Mouse (Mus musculus): Measurements from ENCODE around the gene Gm9040. TPM values are rescaled to one million over a fixed set of nuclear protein-coding genes. Genes with fewer than 3 reads are reported as not detected.
"Not testable (repeated sequence)": the region's sequence is repeated elsewhere in the genome, so short reads cannot be mapped to it uniquely, and the experiment has no call there.

Gm9040 gene
- polyA plus RNA-seq, 1 experiment, result not detected

GRCm38 (mm10) chr10:118319024-118319423 lies 7.7 kb downstream of the Gm9040 start:
- no peak overlapping the region for H3K27ac ChIP-seq (ENCODE audit: control insufficient read depth, insufficient read depth, low read length)
- no peak for TF ChIP-seq CTCF (IDR thresholded peaks at IDR 0.05; ENCODE audit: borderline replicate concordance, control insufficient read depth, extremely low read depth, insufficient read depth, low read length, poor library complexity)
- no peak for TF ChIP-seq POLR2A (IDR thresholded peaks at IDR 0.05; ENCODE audit: control insufficient read depth, extremely low read depth, insufficient read depth, low read length, poor library complexity)
- no peaks in the 10 kb centered on the region for H3K4me1 ChIP-seq (replicated peaks; ENCODE audit: control insufficient read depth, insufficient read depth, low read length)
- H3K36me3 ChIP-seq (ENCODE audit: control insufficient read depth, insufficient read depth, low read length), result no peaks in the 10 kb centered on the region
- WGBS, result 37% methylated on average over 8 of the region's 8 CpGs
- H3K4me3 ChIP-seq (ENCODE audit: control insufficient read depth, insufficient read depth, low read length), result no peak overlapping the region
- H3K27me3 ChIP-seq (ENCODE audit: control insufficient read depth, insufficient read depth, low read length), result no peaks in the 10 kb centered on the region
- no peak for DNase-seq

GRCm38 (mm10) chr10:118302133-118302532 lies 24.6 kb downstream of the Gm9040 start:
- not testable (repeated sequence) for H3K4me3 ChIP-seq (ENCODE audit: control insufficient read depth, insufficient read depth, low read length); DNase-seq; H3K36me3 ChIP-seq (ENCODE audit: control insufficient read depth, insufficient read depth, low read length); H3K27me3 ChIP-seq (ENCODE audit: control insufficient read depth, insufficient read depth, low read length); H3K4me1 ChIP-seq (replicated peaks; ENCODE audit: control insufficient read depth, insufficient read depth, low read length); H3K27ac ChIP-seq (ENCODE audit: control insufficient read depth, insufficient read depth, low read length)
- WGBS, result 52% methylated on average over 2 of the region's 2 CpGs

GRCm38 (mm10) chr10:118294938-118295337 lies 31.8 kb downstream of the Gm9040 start, which contains the start of gene Iltifb:
TSS of gene Iltifb (minus strand) at chr10:118295038.
- TF ChIP-seq CTCF (IDR thresholded peaks at IDR 0.05; ENCODE audit: borderline replicate concordance, control insufficient read depth, extremely low read depth, insufficient read depth, low read length, poor library complexity) (no peak), POLR2A (IDR thresholded peaks at IDR 0.05; ENCODE audit: control insufficient read depth, extremely low read depth, insufficient read depth, low read length, poor library complexity) (no peak)
- Histone ChIP-seq H3K4me1 (replicated peaks; ENCODE audit: control insufficient read depth, insufficient read depth, low read length) (no peaks in the 10 kb centered on the region), H3K36me3 (ENCODE audit: control insufficient read depth, insufficient read depth, low read length) (no peaks in the 10 kb centered on the region), H3K27me3 (ENCODE audit: control insufficient read depth, insufficient read depth, low read length) (no peaks in the 10 kb centered on the region), H3K4me3 (ENCODE audit: control insufficient read depth, insufficient read depth, low read length) (no peak within 1 kb of the TSS), H3K27ac (ENCODE audit: control insufficient read depth, insufficient read depth, low read length) (no peak within 1 kb of the TSS)
- 94% methylated on average over 6 of the region's 6 CpGs for WGBS
- no peak for DNase-seq

GRCm38 (mm10) chr10:118283016-118283415 lies 43.8 kb downstream of the Gm9040 start:
- H3K27me3 ChIP-seq (ENCODE audit: control insufficient read depth, insufficient read depth, low read length); H3K4me1 ChIP-seq (replicated peaks; ENCODE audit: control insufficient read depth, insufficient read depth, low read length); H3K4me3 ChIP-seq (ENCODE audit: control insufficient read depth, insufficient read depth, low read length); H3K36me3 ChIP-seq (ENCODE audit: control insufficient read depth, insufficient read depth, low read length); DNase-seq; H3K27ac ChIP-seq (ENCODE audit: control insufficient read depth, insufficient read depth, low read length): not testable (repeated sequence)
- WGBS, result 28% methylated on average over 3 of the region's 5 CpGs

- WGBS, result 76% methylated on average over 7 of the region's 7 CpGs
These were observed 44.2 kb downstream of the Gm9040 start for GRCm38 (mm10) chr10:118282565-118282964.

GRCm38 (mm10) chr10:118278069-118278468 lies 48.7 kb downstream of the Gm9040 start:
- DNase-seq; H3K27me3 ChIP-seq (ENCODE audit: control insufficient read depth, insufficient read depth, low read length); H3K36me3 ChIP-seq (ENCODE audit: control insufficient read depth, insufficient read depth, low read length); H3K27ac ChIP-seq (ENCODE audit: control insufficient read depth, insufficient read depth, low read length); H3K4me3 ChIP-seq (ENCODE audit: control insufficient read depth, insufficient read depth, low read length); H3K4me1 ChIP-seq (replicated peaks; ENCODE audit: control insufficient read depth, insufficient read depth, low read length): not testable (repeated sequence)
- WGBS, result no CpG with 5 or more reads among the region's 4 CpGs

More at GRCm38 (mm10) chr10:118282565-118282964, 44.2 kb downstream of the Gm9040 start:
- H3K4me3 ChIP-seq (ENCODE audit: control insufficient read depth, insufficient read depth, low read length); H3K27me3 ChIP-seq (ENCODE audit: control insufficient read depth, insufficient read depth, low read length); DNase-seq; H3K4me1 ChIP-seq (replicated peaks; ENCODE audit: control insufficient read depth, insufficient read depth, low read length); H3K27ac ChIP-seq (ENCODE audit: control insufficient read depth, insufficient read depth, low read length); H3K36me3 ChIP-seq (ENCODE audit: control insufficient read depth, insufficient read depth, low read length): not testable (repeated sequence)

Other genes with a start within 250 kb of the Gm9040 start
- 23.3 and 34.8 TPM in 2 replicates for gene Mdm1, start 185.2 kb downstream of the Gm9040 start, polyA plus RNA-seq (2012; rRNA removed)
- 0.20 TPM in 1 of 2 replicates, not detected in the other for gene Il22, start 122.0 kb downstream of the Gm9040 start, polyA plus RNA-seq (2012; rRNA removed)
- not detected in 2 replicates for gene Gm32717, start 86.2 kb downstream of the Gm9040 start, polyA plus RNA-seq (2012; rRNA removed)
- gene Gm32802, start 68.3 kb downstream of the Gm9040 start, polyA plus RNA-seq (2012; rRNA removed), result not detected in 2 replicates
- not detected in 2 replicates for gene Iltifb, start 31.9 kb downstream of the Gm9040 start, polyA plus RNA-seq (2012; rRNA removed)
- gene Gm9044, start 5.4 kb upstream of the Gm9040 start, polyA plus RNA-seq (2012; rRNA removed), result not detected in 2 replicates
- 0.05 TPM in 1 of 2 replicates, not detected in the other for gene Gm9045, start 10.9 kb upstream of the Gm9040 start, polyA plus RNA-seq (2012; rRNA removed)
- not detected in 2 replicates for gene Gm9046, start 16.3 kb upstream of the Gm9040 start, polyA plus RNA-seq (2012; rRNA removed)
- not detected in 2 replicates for gene Gm9048, start 21.7 kb upstream of the Gm9040 start, polyA plus RNA-seq (2012; rRNA removed)
- gene Gm9049, start 27.1 kb upstream of the Gm9040 start, polyA plus RNA-seq (2012; rRNA removed), result 0.05 TPM in 1 of 2 replicates, not detected in the other
- 0.24 TPM in 1 of 2 replicates, not detected in the other for gene Ifng, start 114.1 kb upstream of the Gm9040 start, polyA plus RNA-seq (2012; rRNA removed)